Mouse (Mus musculus) bone marrow macrophage, adult 2 months (primary cell): ENCODE data around the gene Bri3. TPM values are rescaled to one million over a fixed set of nuclear protein-coding genes. Genes with fewer than 3 reads are reported as not detected.
"Not testable (repeated sequence)": the region's sequence is repeated elsewhere in the genome, so short reads cannot be mapped to it uniquely, and the experiment has no call there.

Experiments
- H3K27ac ChIP-seq: 2 replicates; pipeline ENCODE4 v1.5.1; 2012; ENCODE audit warnings: low read depth, low read length; ENCODE audit not compliant: insufficient read depth
- H3K4me1 ChIP-seq: 2 replicates; pipeline ENCODE4 v1.6.1; 2012; ENCODE audit warnings: low read length; ENCODE audit not compliant: control insufficient read depth, insufficient read depth
- H3K4me3 ChIP-seq: 2 replicates; pipeline ENCODE4 v1.5.1; 2012; ENCODE audit warnings: mild to moderate bottlenecking, low read length, moderate library complexity; ENCODE audit not compliant: insufficient read depth
- CTCF ChIP-seq: IDR thresholded peaks from 2 replicates; pipeline ENCODE4 v1.5.1; 2012; ENCODE audit warnings: low read depth, mild to moderate bottlenecking, low read length, moderate library complexity
- POLR2A ChIP-seq: IDR thresholded peaks from 2 replicates; pipeline ENCODE4 v1.6.1; 2012; ENCODE audit warnings: mild to moderate bottlenecking, low read depth, low read length, borderline replicate concordance
- polyA plus RNA-seq: library from polyadenylated mRNA; stranded (reverse); fragments of >200 nt; gene quantifications from 2 replicates; pipeline ENCODE4 v1.2.4, GENCODE M21; 2012; ENCODE audit not compliant: missing spikeins, insufficient read depth, insufficient read length

Bri3 gene
- polyA plus RNA-seq, 1 experiment = 521 TPM

- peaks cover 18% of the 10 kb centered on the region for H3K4me1 ChIP-seq
- H3K4me3 ChIP-seq = no peak overlapping the region
- TF ChIP-seq POLR2A (no peak), CTCF (no peak)
- no peak overlapping the region for H3K27ac ChIP-seq
Measured at GRCm38 (mm10) chr5:144313335-144313734, 69.1 kb downstream of the Bri3 start.

GRCm38 (mm10) chr5:144314731-144315494 is 70.7 kb downstream of the Bri3 start:
- Histone ChIP-seq H3K4me1 (peaks cover 18% of the 10 kb centered on the region), H3K27ac (no peak overlapping the region), H3K4me3 (no peak overlapping the region)
- TF ChIP-seq CTCF = no peak
- no peak for TF ChIP-seq POLR2A

GRCm38 (mm10) chr5:144316442-144316841 is 72.2 kb downstream of the Bri3 start:
- no peak for TF ChIP-seq POLR2A
- no peak for TF ChIP-seq CTCF
- Histone ChIP-seq H3K27ac (no peak overlapping the region), H3K4me1 (peaks cover 18% of the 10 kb centered on the region)

GRCm38 (mm10) chr5:144317426-144317825 is 73.2 kb downstream of the Bri3 start:
- Histone ChIP-seq H3K27ac (no peak overlapping the region), H3K4me3 (no peak overlapping the region), H3K4me1 (peaks cover 9% of the 10 kb centered on the region)
- no peak for TF ChIP-seq POLR2A
- TF ChIP-seq CTCF = no peak

More at GRCm38 (mm10) chr5:144316442-144316841, 72.2 kb downstream of the Bri3 start:
- no peak overlapping the region for H3K4me3 ChIP-seq

- TF ChIP-seq CTCF (no peak), POLR2A (no peak)
- H3K4me3 ChIP-seq = no peak overlapping the region
- H3K27ac ChIP-seq = no peak overlapping the region
- peaks cover 5% of the 10 kb centered on the region for H3K4me1 ChIP-seq
Measured at GRCm38 (mm10) chr5:144318286-144318685, 74.0 kb downstream of the Bri3 start.

GRCm38 (mm10) chr5:144321681-144322080 is 77.4 kb downstream of the Bri3 start:
- no peak overlapping the region for H3K4me3 ChIP-seq
- no peak overlapping the region for H3K27ac ChIP-seq
- TF ChIP-seq POLR2A (no peak), CTCF (no peak)
- H3K4me1 ChIP-seq = no peaks in the 10 kb centered on the region

GRCm38 (mm10) chr5:144322717-144323116 is 78.5 kb downstream of the Bri3 start:
- no peak overlapping the region for H3K27ac ChIP-seq
- TF ChIP-seq CTCF (no peak), POLR2A (no peak)
- H3K4me3 ChIP-seq = no peak overlapping the region
- H3K4me1 ChIP-seq = no peaks in the 10 kb centered on the region

GRCm38 (mm10) chr5:144334010-144334409 is 89.8 kb downstream of the Bri3 start:
- H3K4me3 ChIP-seq = no peak overlapping the region
- no peaks in the 10 kb centered on the region for H3K4me1 ChIP-seq
- TF ChIP-seq POLR2A (no peak), CTCF (no peak)
- H3K27ac ChIP-seq = no peak overlapping the region

GRCm38 (mm10) chr5:144335357-144335756 is 91.1 kb downstream of the Bri3 start:
- H3K4me1 ChIP-seq, H3K27ac ChIP-seq, H3K4me3 ChIP-seq: not testable (repeated sequence)

GRCm38 (mm10) chr5:144338787-144339186 is 94.5 kb downstream of the Bri3 start:
- no peaks in the 10 kb centered on the region for H3K4me1 ChIP-seq
- H3K4me3 ChIP-seq = no peak overlapping the region
- no peak for TF ChIP-seq POLR2A
- TF ChIP-seq CTCF = no peak
- H3K27ac ChIP-seq = no peak overlapping the region
